Mouse (Mus musculus) brain, embryonic 14.5 days (tissue): ENCODE results near the gene Memo1. TPM values are rescaled to one million over a fixed set of nuclear protein-coding genes. Genes with fewer than 3 reads are reported as not detected.

ENCODE experiments used
- DNase-seq: peaks from one replicate; pipeline ENCODE4 v3.0.0-alpha.2; 2011; ENCODE audit warnings: low read depth
- CTCF ChIP-seq: fragments of 200-500 bp; IDR thresholded peaks from 2 replicates; pipeline ENCODE4 v1.5.1; 2012; ENCODE audit warnings: inconsistent platforms, mild to moderate bottlenecking, moderate library complexity, borderline replicate concordance; ENCODE audit not compliant: insufficient read depth, insufficient read length; ENCODE audit errors: extremely low read depth
- POLR2A ChIP-seq: fragments of 200-500 bp; IDR thresholded peaks from 2 replicates; pipeline ENCODE4 v1.6.1; 2012; ENCODE audit warnings: mild to moderate bottlenecking, inconsistent platforms, borderline replicate concordance; ENCODE audit not compliant: poor library complexity, insufficient read depth, insufficient read length, severe bottlenecking; ENCODE audit errors: extremely low read depth
- polyA plus RNA-seq: library from polyadenylated mRNA; depleted of rRNA; stranded (reverse); fragments of >200 nt; gene quantifications from 2 replicates; pipeline ENCODE4 v1.2.3, GENCODE M21; 2012; rRNA removed

The Memo1 gene
- polyA plus RNA-seq, 1 experiment = 67.6 TPM

GRCm38 (mm10) chr17:74172834-74173233 lies 122.5 kb downstream of the Memo1 start:
- TF ChIP-seq POLR2A (no peak), CTCF (no peak)
- DNase-seq = no peak

- TF ChIP-seq CTCF = no peak
- TF ChIP-seq POLR2A = no peak
- peak; percentile 83 for DNase-seq
Observed at GRCm38 (mm10) chr17:74159443-74159894, 135.9 kb downstream of the Memo1 start.

DNA sequence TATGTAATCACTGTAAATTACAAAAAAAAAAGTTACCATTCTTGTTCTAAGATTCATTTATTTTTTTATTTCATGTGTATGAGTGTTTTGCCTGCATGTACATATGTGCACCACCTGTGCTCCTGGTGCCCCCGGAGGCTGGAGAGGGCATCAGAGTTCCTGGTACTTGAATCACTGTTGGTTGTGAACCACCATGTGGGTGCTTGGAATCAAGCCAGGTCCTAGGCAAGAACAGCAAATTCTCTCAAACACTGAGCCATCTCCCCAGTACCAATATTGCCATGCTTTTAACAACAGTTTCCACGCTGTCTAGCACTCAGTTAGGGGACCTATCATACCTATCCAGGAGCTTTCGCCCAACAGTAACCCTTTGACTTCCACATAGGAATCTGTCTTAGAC lies 137.2 kb downstream of the Memo1 start:
- peak; percentile 12 for DNase-seq

More for the DNA sequence above, 137.2 kb downstream of the Memo1 start:
- no peak for TF ChIP-seq POLR2A
- TF ChIP-seq CTCF = no peak

Other genes starting within 250 kb of the Memo1 start
- 0.08 and 0.12 TPM in 2 replicates for gene Srd5a2, start 247.6 kb downstream of the Memo1 start, polyA plus RNA-seq
- 111 and 135 TPM in 2 replicates for gene Dpy30, start 28.4 kb upstream of the Memo1 start, polyA plus RNA-seq
- 64.6 and 81.7 TPM in 2 replicates for gene Spast, start 43.5 kb upstream of the Memo1 start, polyA plus RNA-seq
- gene Slc30a6, start 100.1 kb upstream of the Memo1 start, polyA plus RNA-seq = 30.7 and 32.6 TPM in 2 replicates
- gene Nlrc4, start 163.6 kb upstream of the Memo1 start, polyA plus RNA-seq = 0.04 and 0.05 TPM in 2 replicates
- gene Yipf4, start 194.0 kb upstream of the Memo1 start, polyA plus RNA-seq = 26.3 and 37.3 TPM in 2 replicates
- 110 and 123 TPM in 2 replicates for gene Birc6, start 232.8 kb upstream of the Memo1 start, polyA plus RNA-seq